Mouse (Mus musculus) liver, postnatal 0 days (tissue): ENCODE results near the gene Ankrd22. TPM values are rescaled to one million over a fixed set of nuclear protein-coding genes. Genes with fewer than 3 reads are reported as not detected.
A peak's percentile ranks its signal among the peaks of the same experiment; 100 is the strongest.

Source experiments
- ATAC-seq: fragments of 200-750 bp; cut with Nextera tagmentation; 2 replicates; pipeline ENCODE4 v1.8.0; 2017; ENCODE audit warnings: mild to moderate bottlenecking, moderate library complexity
- DNase-seq: peaks from one replicate; pipeline ENCODE4 v3.0.0-alpha.2; 2016
- H3K27ac ChIP-seq: fragments of 300-500 bp; sonication (generic); 2 replicates; pipeline ENCODE4 v1.5.1; 2014; ENCODE audit warnings: antibody characterized with exemption, moderate library complexity, mild to moderate bottlenecking, low read depth
- H3K27me3 ChIP-seq: fragments of 300-500 bp; sonication (generic); 2 replicates; pipeline ENCODE4 v1.6.1; 2014; ENCODE audit warnings: low read length, control low read depth, mixed read lengths; ENCODE audit not compliant: insufficient read depth
- H3K36me3 ChIP-seq: fragments of 300-500 bp; sonication (generic); replicated peaks from 2 replicates; pipeline ENCODE4 v1.6.1; 2014; ENCODE audit warnings: mild to moderate bottlenecking, control low read depth, low read length, moderate library complexity, mixed read lengths; ENCODE audit not compliant: insufficient read depth
- H3K4me1 ChIP-seq: fragments of 300-500 bp; sonication (generic); 2 replicates; pipeline ENCODE4 v1.6.1; 2014; ENCODE audit warnings: antibody characterized with exemption, mild to moderate bottlenecking, control low read depth; ENCODE audit not compliant: insufficient read depth
- H3K4me2 ChIP-seq: fragments of 300-500 bp; sonication (generic); 2 replicates; pipeline ENCODE4 v1.6.1; 2014; ENCODE audit warnings: low read depth, mild to moderate bottlenecking, low read length, moderate library complexity, mixed read lengths
- H3K4me3 ChIP-seq: fragments of 300-500 bp; sonication (generic); 2 replicates; pipeline ENCODE4 v1.5.1; 2014; ENCODE audit warnings: low read depth, low read length
- H3K9ac ChIP-seq: fragments of 300-500 bp; sonication (generic); replicated peaks from 2 replicates; pipeline ENCODE4 v1.6.1; 2014; ENCODE audit warnings: mild to moderate bottlenecking, moderate library complexity
- H3K9me3 ChIP-seq: fragments of 300-500 bp; sonication (generic); 2 replicates; pipeline ENCODE4 v1.6.1; 2016; ENCODE audit warnings: mild to moderate bottlenecking, control low read depth, low read length, mixed read lengths
- CTCF ChIP-seq: sonication (generic); IDR thresholded peaks from 2 replicates; pipeline ENCODE4 v1.5.1; 2016; ENCODE audit warnings: antibody characterized with exemption, low read depth
- EP300 ChIP-seq: IDR thresholded peaks from 2 replicates; pipeline ENCODE4 v1.6.1; 2016; ENCODE audit warnings: antibody characterized with exemption, low read depth, mild to moderate bottlenecking
- WGBS: fragments of 180-500 bp; shearing (Covaris S2); extraction: QIAGEN DNeasy Blood & Tissue Kit; methylation state at CpG from one replicate; pipeline ENCODE4 v1.1.7; 2014; ENCODE audit not compliant: insufficient replicate concordance; 5-methylcytosine and 5-hydroxymethylcytosine counted together
- polyA plus RNA-seq: library from polyadenylated mRNA; unstranded; fragments of >200 nt; fragmentation: Nextera tagmentation; extraction: Ambion mirVana; gene quantifications from 2 replicates; pipeline ENCODE4 v1.2.1, GENCODE M21; 2015

Ankrd22 gene
- polyA plus RNA-seq, 1 experiment from 2014 or later = 0.80 TPM

DNA sequence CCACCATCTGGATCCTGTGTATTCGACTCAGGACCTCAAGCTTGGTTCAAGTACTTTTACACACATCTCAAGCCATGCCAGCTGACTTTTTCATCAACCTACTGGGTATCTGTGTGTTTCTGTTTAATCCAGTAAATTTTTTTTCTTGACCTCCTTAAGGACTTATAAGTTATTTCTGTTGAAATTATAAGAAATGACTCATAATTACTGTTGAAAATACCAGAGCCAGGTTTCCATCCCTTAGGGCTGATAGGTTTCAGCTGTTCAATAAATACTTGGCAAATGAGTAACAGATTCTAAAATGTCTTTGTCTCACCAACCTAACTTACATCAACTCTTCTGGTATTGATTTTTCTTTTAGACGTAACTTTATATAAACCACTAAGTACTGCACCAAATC, 29.2 kb upstream of the Ankrd22 start:
- TF ChIP-seq EP300 (no peak), CTCF (no peak)
- Histone ChIP-seq H3K4me1 (peaks cover 38% of the 10 kb centered on the region), H3K9ac (no peak overlapping the region), H3K4me3 (no peak overlapping the region), H3K27ac (no peak overlapping the region), H3K4me2 (peak overlapping the region; percentile 19; the same call in 1 of the 2 replicates), H3K9me3 (no peaks in the 10 kb centered on the region), H3K36me3 (no peaks in the 10 kb centered on the region), H3K27me3 (no peaks in the 10 kb centered on the region)
- DNase-seq (no peak), ATAC-seq (no peak)
- 52% methylated on average over 2 of the region's 2 CpGs for WGBS

DNA sequence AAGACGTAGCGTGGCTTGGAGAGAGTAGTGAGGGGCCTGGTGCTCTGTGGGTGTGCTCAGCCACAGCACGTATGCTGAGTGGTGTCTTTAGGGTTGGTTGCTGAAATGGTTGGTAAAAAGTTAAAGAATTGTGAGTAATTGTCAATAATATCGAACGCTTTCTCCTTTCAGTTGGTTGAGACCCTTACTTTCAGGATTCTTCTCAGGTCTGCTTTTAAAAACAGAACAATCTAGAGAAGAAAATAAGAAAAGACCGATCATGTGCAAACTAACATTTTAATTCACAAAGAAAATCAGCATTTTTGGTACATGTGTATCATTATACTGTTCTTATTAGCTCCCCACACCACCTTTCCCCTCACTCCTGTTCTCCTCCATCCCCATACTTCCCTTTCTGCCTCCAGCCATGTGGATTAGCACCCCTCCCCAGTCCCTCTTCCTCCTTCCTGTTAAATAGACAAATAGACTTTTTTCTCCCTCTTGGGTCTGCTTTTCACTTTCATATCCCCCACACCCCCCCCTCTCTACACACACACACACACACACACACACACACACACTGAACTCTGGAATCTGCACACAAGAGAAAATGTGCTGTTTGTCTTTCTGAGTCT, 28.4 kb upstream of the Ankrd22 start:
- Histone ChIP-seq H3K27ac (no peak overlapping the region), H3K9ac (no peak overlapping the region), H3K4me2 (peak overlapping the region; percentile 87), H3K27me3 (no peaks in the 10 kb centered on the region), H3K4me3 (peak overlapping the region; percentile 71), H3K4me1 (peaks cover 32% of the 10 kb centered on the region), H3K9me3 (no peaks in the 10 kb centered on the region), H3K36me3 (no peaks in the 10 kb centered on the region)
- no peak for TF ChIP-seq CTCF
- no peak for TF ChIP-seq EP300
- DNase-seq (peak; percentile 19), ATAC-seq (no peak)
- 76% methylated on average over 6 of the region's 6 CpGs for WGBS

DNA sequence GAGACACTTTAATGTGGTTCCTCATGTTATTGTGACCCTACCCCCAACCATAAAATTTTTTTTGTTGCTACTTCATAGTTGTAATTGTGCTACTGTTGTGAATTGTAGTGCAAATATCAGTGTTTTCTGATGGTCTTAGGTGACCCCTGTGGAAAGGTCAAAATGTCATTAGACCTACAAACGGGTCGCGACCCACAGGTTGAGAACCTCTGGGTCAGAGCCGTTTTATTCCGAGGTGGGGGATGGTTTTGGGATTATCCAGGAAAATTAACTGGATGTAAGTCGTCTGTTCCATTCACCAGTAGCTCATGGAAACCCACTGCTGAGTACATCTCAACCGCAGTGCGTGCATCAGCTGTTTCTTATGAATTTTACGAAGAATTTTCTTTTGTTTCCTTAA, 27.8 kb upstream of the Ankrd22 start:
- no peak for ATAC-seq
- H3K4me2 ChIP-seq = peak overlapping the region; percentile 87
- peak overlapping the region; percentile 71 for H3K4me3 ChIP-seq
- no peaks in the 10 kb centered on the region for H3K9me3 ChIP-seq
- peaks cover 31% of the 10 kb centered on the region for H3K4me1 ChIP-seq
- peak overlapping the region; percentile 82; the same call in 1 of the 2 replicates for H3K9ac ChIP-seq
- 61% methylated on average over 9 of the region's 9 CpGs for WGBS
- no peak for DNase-seq
- TF ChIP-seq EP300 = no peak
- no peak for TF ChIP-seq CTCF
- no peaks in the 10 kb centered on the region for H3K36me3 ChIP-seq
- no peaks in the 10 kb centered on the region for H3K27me3 ChIP-seq
- H3K27ac ChIP-seq = peak overlapping the region; percentile 97; the same call in 1 of the 2 replicates

DNA sequence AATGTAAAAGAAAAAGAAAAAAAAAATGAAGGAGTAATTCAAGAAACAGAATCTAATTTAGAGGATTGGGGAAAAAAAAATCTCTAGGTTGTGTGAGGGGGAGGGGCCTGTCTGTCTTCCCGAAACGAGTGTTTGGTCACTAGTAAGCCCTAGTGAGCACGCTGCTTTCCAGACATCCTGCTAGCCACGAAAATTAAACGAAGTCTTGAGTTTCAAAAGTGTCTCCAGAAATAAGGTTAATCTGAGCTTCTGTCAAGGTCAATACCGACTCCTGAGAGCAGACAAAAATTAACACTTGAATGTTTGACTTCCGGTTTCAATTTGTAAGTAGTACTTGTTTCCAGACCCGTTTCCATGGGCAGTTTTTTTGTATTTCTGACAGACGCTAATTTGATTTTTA, 27.3 kb upstream of the Ankrd22 start:
- Histone ChIP-seq H3K9me3 (no peaks in the 10 kb centered on the region), H3K4me3 (peak overlapping the region; percentile 71), H3K27ac (peak overlapping the region; percentile 97), H3K9ac (peak overlapping the region; percentile 82), H3K4me2 (peak overlapping the region; percentile 87), H3K27me3 (no peaks in the 10 kb centered on the region), H3K36me3 (no peaks in the 10 kb centered on the region), H3K4me1 (peaks cover 29% of the 10 kb centered on the region)
- ATAC-seq (no peak), DNase-seq (peak; percentile 47)
- WGBS = 2% methylated on average over 9 of the region's 9 CpGs
- TF ChIP-seq CTCF (no peak), EP300 (no peak)

DNA sequence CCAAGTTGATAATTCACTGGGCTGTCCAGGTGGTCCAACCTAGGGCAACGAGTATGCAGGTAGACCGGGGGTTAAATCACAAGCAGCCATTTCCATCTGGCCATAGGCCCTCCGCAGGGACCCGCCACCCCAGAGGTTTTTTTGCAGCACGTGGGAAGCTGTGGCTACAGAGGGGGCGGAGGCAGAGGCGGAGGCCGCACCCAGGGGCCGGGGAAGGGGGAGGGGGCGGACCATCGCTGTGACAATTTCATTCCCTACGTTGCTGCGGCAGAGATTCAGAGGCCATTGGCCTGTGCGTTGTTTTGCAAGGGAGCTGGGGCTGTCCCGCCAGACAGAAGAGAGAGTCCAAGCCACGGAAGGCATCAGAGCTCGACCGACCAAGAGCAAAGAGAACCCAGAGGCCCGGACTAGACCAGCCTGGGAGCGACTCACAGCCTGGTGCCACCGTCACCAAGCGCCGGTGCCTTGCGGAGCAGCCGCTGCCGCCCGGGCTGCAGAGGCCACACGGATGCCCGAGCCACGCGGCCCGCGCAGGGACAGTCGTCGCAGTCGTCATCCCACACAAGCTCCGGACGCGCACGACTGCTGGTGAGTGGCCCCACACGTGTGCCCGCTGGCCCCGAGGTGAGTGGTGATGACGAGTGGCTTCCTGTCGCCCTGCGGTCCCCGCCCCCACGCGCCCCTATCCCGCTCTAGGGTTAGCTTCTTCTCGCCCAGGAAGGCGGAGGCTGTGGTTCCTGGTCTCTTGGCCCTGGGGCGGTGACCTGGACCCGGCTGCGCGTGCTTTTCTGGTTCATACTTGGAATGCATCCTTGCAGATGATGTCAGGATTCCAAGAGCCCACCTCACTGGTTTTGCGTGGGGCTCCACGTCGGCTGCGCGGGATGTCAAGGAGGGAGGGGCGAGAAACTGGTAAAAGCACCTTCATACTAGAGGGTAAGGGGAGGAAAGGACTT, 26.4 kb upstream of the Ankrd22 start, which contains the start of gene Stambpl1:
TSS of gene Stambpl1 (plus strand) at position 222 of the 956 bp plus-strand sequence.
- no peaks in the 10 kb centered on the region for H3K27me3 ChIP-seq
- peak within 1 kb of the TSS; percentile 71 for H3K4me3 ChIP-seq
- no peaks in the 10 kb centered on the region for H3K36me3 ChIP-seq
- peak within 1 kb of the TSS; percentile 87 for H3K4me2 ChIP-seq
- ATAC-seq (peak; percentile 89), DNase-seq (peak; percentile 85)
- H3K27ac ChIP-seq = peak within 1 kb of the TSS; percentile 97
- no peak for TF ChIP-seq EP300
- TF ChIP-seq CTCF = no peak
- H3K9me3 ChIP-seq = no peaks in the 10 kb centered on the region
- H3K9ac ChIP-seq = peak within 1 kb of the TSS; percentile 82
- H3K4me1 ChIP-seq = peaks cover 24% of the 10 kb centered on the region
- under 1% methylated on average over 58 of the region's 62 CpGs for WGBS

DNA sequence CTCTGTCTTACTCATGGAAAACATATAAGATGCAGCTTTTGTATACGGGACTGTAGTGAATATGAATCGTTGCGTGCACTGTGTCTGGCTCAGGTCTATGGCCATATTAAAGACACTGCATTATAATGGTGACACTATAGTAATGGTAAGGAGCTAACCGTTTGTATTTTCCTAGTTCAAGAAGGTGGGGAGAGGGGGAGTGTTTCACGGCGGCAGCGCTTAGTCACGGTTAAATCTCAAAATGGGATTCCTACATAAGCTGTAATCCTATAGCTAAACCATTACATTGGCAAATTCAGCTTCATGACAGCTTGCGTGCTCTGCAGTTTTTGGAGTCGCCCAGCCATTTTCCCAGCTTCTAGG, 25.8 kb upstream of the Ankrd22 start:
- no peaks in the 10 kb centered on the region for H3K36me3 ChIP-seq
- H3K27ac ChIP-seq = peak overlapping the region; percentile 97; the same call in 1 of the 2 replicates
- H3K9me3 ChIP-seq = no peaks in the 10 kb centered on the region
- WGBS = 39% methylated on average over 10 of the region's 10 CpGs
- no peaks in the 10 kb centered on the region for H3K27me3 ChIP-seq
- peak overlapping the region; percentile 82; the same call in 1 of the 2 replicates for H3K9ac ChIP-seq
- peaks cover 23% of the 10 kb centered on the region for H3K4me1 ChIP-seq
- H3K4me3 ChIP-seq = peak overlapping the region; percentile 71
- peak overlapping the region; percentile 87 for H3K4me2 ChIP-seq
- DNase-seq = no peak
- no peak for TF ChIP-seq EP300
- TF ChIP-seq CTCF = no peak
- no peak for ATAC-seq
